ENCODE assay signal across 21 mouse cellular contexts in genomic region chr19:6227864-6228263, GRCm38 (mm10). TPM values are rescaled to one million over a fixed set of nuclear protein-coding genes. Genes with fewer than 3 reads are reported as not detected.
"Had no signal": no experiment of that assay in that cellular context is flagged by ENCODE, and none has a peak within 500 bp of the region (broad histone marks: within the 10 kb centered on the region; RNA-seq: fewer than 3 reads in every experiment).

No protein-coding gene starts in this region.

- H3K27ac ChIP-seq: kidney, postnatal 0 days; limb, embryonic 12.5 days; liver, embryonic 13.5 days; lung, embryonic 15.5 days; macrophage; midbrain, embryonic 12.5 days; stomach, postnatal 0 days had no signal

- H3K9me3 ChIP-seq: limb, embryonic 12.5 days; liver, embryonic 13.5 days; lung, embryonic 15.5 days; megakaryocyte, embryonic 14.5 days; midbrain, embryonic 12.5 days had no signal

- DNase-seq: kidney, adult 9 months; kidney, postnatal 36 days; layer of hippocampus, postnatal 36 days; liver; liver, embryonic 13.5 days; lung, postnatal 14 days; right cerebral cortex, postnatal 25 days; thymus, postnatal 14 days had no signal

- H3K9ac ChIP-seq: limb, embryonic 12.5 days; liver, embryonic 13.5 days; liver, postnatal 0 days; lung, embryonic 15.5 days; midbrain, embryonic 12.5 days had no signal

- H3K4me1 ChIP-seq: lung, embryonic 15.5 days; midbrain, embryonic 12.5 days had no signal

- ATAC-seq: liver, postnatal 0 days had no signal

- H3K4me3 ChIP-seq: limb, embryonic 12.5 days; liver, embryonic 13.5 days; lung, embryonic 15.5 days; megakaryocyte, embryonic 14.5 days; midbrain, embryonic 12.5 days had no signal

- H3K4me2 ChIP-seq: limb, embryonic 12.5 days; liver, embryonic 13.5 days; lung, embryonic 15.5 days; midbrain, embryonic 12.5 days had no signal

- H3K27me3 ChIP-seq: limb, embryonic 12.5 days; liver, embryonic 13.5 days; lung, embryonic 15.5 days; midbrain, embryonic 12.5 days had no signal

RNA-seq across cellular contexts. Expression of gene Gpha2, which starts 1.7 kb away (rescaled TPM):
- total RNA-seq: layer of hippocampus, adult 8-10 months; layer of hippocampus, postnatal 36 days; left cerebral cortex, adult 8-10 months; left cerebral cortex, postnatal 25 days; midbrain, postnatal 0 days had no signal
- polyA plus RNA-seq: liver, postnatal 0 days; lung, embryonic 15.5 days; macrophage; midbrain, postnatal 0 days; neural tube, embryonic 14.5 days had no signal

RNA-seq across cellular contexts. Expression of gene Majin, which starts 43.7 kb away (rescaled TPM):
- total RNA-seq: layer of hippocampus, adult 8-10 months; layer of hippocampus, postnatal 36 days; midbrain, postnatal 0 days had no signal
- polyA plus RNA-seq: kidney, postnatal 0 days; limb, embryonic 12.5 days; liver, embryonic 13.5 days; liver, postnatal 0 days; lung, embryonic 15.5 days; midbrain, embryonic 12.5 days; stomach, postnatal 0 days had no signal
